ENCODE assay signal across 20 mouse cellular contexts in the genomic region with DNA sequence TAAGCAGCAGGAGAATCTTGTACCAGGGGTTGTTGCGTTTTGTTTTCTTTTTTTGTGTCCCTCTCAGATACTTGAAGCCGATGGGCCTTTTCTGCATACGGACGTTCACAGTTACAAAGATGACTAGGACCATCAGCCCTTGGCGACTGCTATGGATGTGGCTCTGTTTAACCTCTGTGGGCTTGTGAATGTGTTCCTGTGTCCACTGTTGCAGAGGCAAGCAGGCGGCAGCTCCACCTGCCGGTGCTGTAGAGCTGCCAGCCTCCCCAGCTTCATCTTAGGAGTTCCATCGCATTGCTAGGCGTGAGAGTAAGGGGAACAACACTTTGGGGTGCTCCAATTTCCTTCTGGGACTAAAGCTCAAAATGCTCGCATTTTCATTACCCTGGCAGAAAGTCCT. TPM values are rescaled to one million over a fixed set of nuclear protein-coding genes. Genes with fewer than 3 reads are reported as not detected.
A peak's percentile ranks its signal among the peaks of the same experiment; 100 is the strongest.
DNase-seq lines count a peak whose midpoint lies in the region; ATAC-seq and TF ChIP-seq lines count a peak whose summit lies in the region.
"Had no signal": no experiment of that assay in that cellular context is flagged by ENCODE, and none has a peak within 500 bp of the region (broad histone marks: within the 10 kb centered on the region; RNA-seq: fewer than 3 reads in every experiment).

No protein-coding gene starts in this region.

- H3K9me3 ChIP-seq in stomach, postnatal 0 days (ENCODE audit: control insufficient read depth, low read length) = no peaks in the 10 kb centered on the region
- H3K9me3 ChIP-seq: forebrain, embryonic 10.5 days; heart, embryonic 15.5 days; hindbrain, embryonic 13.5 days; midbrain, embryonic 12.5 days; neural tube, embryonic 12.5 days had no signal

- H3K27ac ChIP-seq in gastrocnemius, adult 2 months = no peak overlapping the region
- no peak overlapping the region for H3K27ac ChIP-seq in stomach, postnatal 0 days (replicated peaks)
- H3K27ac ChIP-seq: forebrain, embryonic 10.5 days; heart, embryonic 15.5 days; hindbrain, embryonic 13.5 days; midbrain, embryonic 12.5 days; neural tube, embryonic 12.5 days had no signal

- 0 out of 2 replicates have a peak, but pooled peaks cover 2% of the 10 kb centered on the region for H3K4me1 ChIP-seq in stomach, postnatal 0 days (replicated peaks; ENCODE audit: control insufficient read depth, insufficient read depth)
- H3K4me1 ChIP-seq: midbrain, embryonic 12.5 days; neural tube, embryonic 12.5 days had no signal

- TF ChIP-seq EP300 in stomach, postnatal 0 days (optimal IDR thresholded peaks at IDR 0.05) = no peak

- intact Hi-C loops in gastrocnemius, adult 2 months (cut with DNase I) = no loop called here
- intact Hi-C loops in gastrocnemius, postnatal 36 days (cut with DNase I) = no loop called here

- WGBS in stomach, postnatal 0 days = 87% methylated on average over 10 of the region's 10 CpGs

- H3K4me2 ChIP-seq in stomach, postnatal 0 days (replicated peaks; ENCODE audit: low read depth) = no peak overlapping the region
- H3K4me2 ChIP-seq: heart, embryonic 15.5 days; hindbrain, embryonic 13.5 days; liver, embryonic 11.5 days; midbrain, embryonic 12.5 days; neural tube, embryonic 12.5 days had no signal

- TF ChIP-seq CTCF in gastrocnemius, adult 2 months (IDR thresholded peaks at IDR 0.05) = peak; percentile 37
- TF ChIP-seq CTCF in stomach, postnatal 0 days (IDR thresholded peaks at IDR 0.05; ENCODE audit: low read depth) = peak; percentile 47; the same call in 1 of the 2 replicates

- 0 out of 2 replicates have a peak, but pooled peaks cover 3% of the 10 kb centered on the region for H3K36me3 ChIP-seq in stomach, postnatal 0 days (ENCODE audit: control insufficient read depth, insufficient read depth, low read length)
- H3K36me3 ChIP-seq: hindbrain, embryonic 13.5 days; midbrain, embryonic 12.5 days; neural tube, embryonic 12.5 days had no signal

- H3K4me3 ChIP-seq in gastrocnemius, adult 2 months = no peak overlapping the region
- no peak overlapping the region for H3K4me3 ChIP-seq in stomach, postnatal 0 days (ENCODE audit: low read depth, low read length)
- H3K4me3 ChIP-seq: forebrain, embryonic 10.5 days; heart, embryonic 15.5 days; hindbrain, embryonic 13.5 days; midbrain, embryonic 12.5 days; neural tube, embryonic 12.5 days had no signal

- H3K9ac ChIP-seq in stomach, postnatal 0 days (ENCODE audit: low read length) = no peak overlapping the region
- H3K9ac ChIP-seq: heart, embryonic 15.5 days; hindbrain, embryonic 13.5 days; midbrain, embryonic 12.5 days; neural tube, embryonic 12.5 days had no signal

- ATAC-seq in stomach, postnatal 0 days (ENCODE audit: low FRiP score, low TSS enrichment) = no peak
- ATAC-seq: activated CD4-positive, CD25-positive, alpha-beta regulatory T cell, adult 4 months had no signal

- DNase-seq in gastrocnemius, adult 2 months = no peak
- no peak for DNase-seq in gastrocnemius, postnatal 36 days
- peak; percentile 16 for DNase-seq in layer of hippocampus, adult 11-12 months (ENCODE audit: low spot score)
- no peak for DNase-seq in layer of hippocampus, adult 18-20 months (ENCODE audit: low spot score in 2 of 2)
- peak; percentile 5 for DNase-seq in right cerebral cortex, adult 18-20 months
- DNase-seq in right cerebral cortex, postnatal 36 days (ENCODE audit: low spot score in 2 of 2) = no peak
- no peak for DNase-seq in stomach, postnatal 0 days (ENCODE audit: low spot score)
- DNase-seq in embryo, embryonic 10 days (ENCODE audit: low spot score) = no peak
- DNase-seq: adrenal gland, postnatal 10 days; cerebellum, adult 11 months; gastrocnemius, postnatal 10 days; kidney, adult 11 months; right cerebral cortex, postnatal 14 days had no signal

- H3K27me3 ChIP-seq in stomach, postnatal 0 days (ENCODE audit: control insufficient read depth, insufficient read depth, low read length) = no peaks in the 10 kb centered on the region
- H3K27me3 ChIP-seq: heart, embryonic 15.5 days; hindbrain, embryonic 13.5 days; neural tube, embryonic 12.5 days had no signal

RNA-seq across cellular contexts. Expression of a gene that starts 3.7 kb away (rescaled TPM):
- total RNA-seq in gastrocnemius, adult 2 months (2021) = 10 to 100 TPM; 48.9 to 60.2 TPM
- 10 to 100 TPM; 44.4 to 48.4 TPM for total RNA-seq in gastrocnemius, postnatal 36 days (2021)
- 10 to 100 TPM; 30.2 to 30.5 TPM for total RNA-seq in layer of hippocampus, adult 18-20 months (2021)
- polyA plus RNA-seq in stomach, postnatal 0 days (2015; fragmentation: Nextera tagmentation; extraction: Ambion mirVana) = 80.5 and 85.8 TPM in 2 replicates
- polyA plus RNA-seq: activated CD4-positive, CD25-positive, alpha-beta regulatory T cell, adult 4 months had no signal

RNA-seq across cellular contexts. Expression of a gene that starts 37.9 kb away (rescaled TPM):
- total RNA-seq in gastrocnemius, adult 2 months (2021) = 10 to 100 TPM; 20.7 to 26.0 TPM
- total RNA-seq in gastrocnemius, postnatal 36 days (2021) = 10 to 100 TPM; 19.3 to 21.0 TPM
- 10 to 100 TPM; 52.9 to 55.2 TPM for total RNA-seq in layer of hippocampus, adult 18-20 months (2021)
- polyA plus RNA-seq in stomach, postnatal 0 days (2015; fragmentation: Nextera tagmentation; extraction: Ambion mirVana) = 9.3 and 10.8 TPM in 2 replicates

Comparison
In these comparisons a context has a peak if more than half of its experiments do, and no peak if none do; other contexts are left out.
1. DNase-seq: peak in layer of hippocampus, adult 11-12 months (single experiment) and right cerebral cortex, adult 18-20 months (single experiment); none in gastrocnemius, adult 2 months (single experiment), gastrocnemius, postnatal 36 days (0 of 2), layer of hippocampus, adult 18-20 months (0 of 2), right cerebral cortex, postnatal 36 days (0 of 2), stomach, postnatal 0 days (single experiment) and embryo, embryonic 10 days (single experiment).